Mouse (Mus musculus) CH12.LX (cell line): ENCODE measurements around the gene Mrps22. TPM values are rescaled to one million over a fixed set of nuclear protein-coding genes. Genes with fewer than 3 reads are reported as not detected.

ENCODE experiments used
- DNase-seq: peaks from one replicate; pipeline ENCODE4 v3.0.0-alpha.2; 2013; ENCODE audit errors: extremely low read depth
- H3K27ac ChIP-seq: 2 replicates; pipeline ENCODE4 v1.5.1; 2012; ENCODE audit warnings: low read depth, mild to moderate bottlenecking, control low read depth, moderate library complexity; ENCODE audit not compliant: insufficient read depth
- H3K27me3 ChIP-seq: replicated peaks from 2 replicates; pipeline ENCODE3; 2012; ENCODE audit warnings: inconsistent platforms
- H3K36me3 ChIP-seq, 2 experiments: replicated peaks in 1 of 2; 2 replicates each; pipeline versions ENCODE3 to v1.6.1; 2012; ENCODE audit warnings: inconsistent platforms in 1 of 2, low read length in 1 of 2, mild to moderate bottlenecking in 1 of 2, mixed read lengths in 1 of 2, moderate library complexity in 1 of 2; ENCODE audit not compliant: control insufficient read depth in 1 of 2, insufficient read depth in 1 of 2
- H3K4me1 ChIP-seq, 2 experiments: 2 replicates each; pipeline ENCODE4 v1.6.1; 2012; ENCODE audit warnings: inconsistent platforms in 1 of 2, moderate library complexity in 1 of 2; ENCODE audit not compliant: insufficient read depth in 2 of 2, control insufficient read depth in 1 of 2
- H3K4me2 ChIP-seq: 2 replicates; pipeline ENCODE4 v1.6.1; 2012; ENCODE audit warnings: low read depth, mild to moderate bottlenecking, control low read depth; ENCODE audit not compliant: poor library complexity, insufficient read depth, severe bottlenecking
- H3K4me3 ChIP-seq, 3 experiments: fragments of 150-350 bp in 1 of 3; sonication (generic) in 1 of 3; replicated peaks in 1 of 3; 2 replicates each; pipeline versions ENCODE3 to v1.5.1; 2011 to 2012; ENCODE audit warnings: low read depth in 2 of 3, low read length in 2 of 3, mild to moderate bottlenecking in 2 of 3, moderate library complexity in 2 of 3, control low read depth in 1 of 3, improper control_type of control experiment in 1 of 3, inconsistent platforms in 1 of 3, mixed read lengths in 1 of 3; ENCODE audit not compliant: poor library complexity in 1 of 3
- H3K79me2 ChIP-seq: replicated peaks from 2 replicates; pipeline ENCODE4 v1.6.1; 2012; ENCODE audit warnings: mild to moderate bottlenecking, moderate library complexity; ENCODE audit not compliant: control insufficient read depth, poor library complexity, insufficient read depth, severe bottlenecking; ENCODE audit errors: extremely low read depth
- H3K9ac ChIP-seq: 2 replicates; pipeline ENCODE4 v1.6.1; 2012; ENCODE audit warnings: low read depth, mild to moderate bottlenecking, control low read depth, moderate library complexity; ENCODE audit not compliant: insufficient read depth
- H3K9me3 ChIP-seq: replicated peaks from 2 replicates; pipeline ENCODE3; 2012; ENCODE audit warnings: low read length, inconsistent platforms, mixed read lengths
- BHLHE40 ChIP-seq: IDR thresholded peaks from 2 replicates; pipeline ENCODE4 v1.6.1; 2011; ENCODE audit warnings: mild to moderate bottlenecking, low read depth, low read length, improper control_type of control experiment
- CTCF ChIP-seq, 2 experiments: IDR thresholded peaks in 1 of 2; conservative IDR thresholded peaks in 1 of 2; 2 replicates each; pipeline ENCODE4 v1.5.1; 2011 to 2012; ENCODE audit warnings: low read depth in 2 of 2, low read length in 2 of 2, improper control_type of control experiment in 1 of 2, inconsistent platforms in 1 of 2, mild to moderate bottlenecking in 1 of 2, moderate library complexity in 1 of 2
- E2F4 ChIP-seq: IDR thresholded peaks from 2 replicates; pipeline ENCODE4 v1.6.1; 2011; ENCODE audit warnings: low read depth, low read length, improper control_type of control experiment; ENCODE audit not compliant: insufficient replicate concordance
- IRF4 ChIP-seq: IDR thresholded peaks from 2 replicates; pipeline ENCODE4 v1.6.1; 2014; ENCODE audit warnings: low read depth, mild to moderate bottlenecking, inconsistent platforms, low read length, improper control_type of control experiment
- KAT2A ChIP-seq: IDR thresholded peaks from 2 replicates; pipeline ENCODE4 v1.6.1; 2012; ENCODE audit warnings: low read length, improper control_type of control experiment, inconsistent platforms; ENCODE audit not compliant: insufficient replicate concordance
- MAX ChIP-seq: IDR thresholded peaks from 2 replicates; pipeline ENCODE4 v1.6.1; 2011; ENCODE audit warnings: low read length, improper control_type of control experiment
- MYC ChIP-seq: IDR thresholded peaks from 2 replicates; pipeline ENCODE4 v1.6.1; 2011; ENCODE audit warnings: low read depth, mild to moderate bottlenecking, improper control_type of control experiment, low read length
- SMC3 ChIP-seq: IDR thresholded peaks from 2 replicates; pipeline ENCODE4 v1.6.1; 2011; ENCODE audit warnings: low read depth, low read length, improper control_type of control experiment
- ZC3H11A ChIP-seq: IDR thresholded peaks from 2 replicates; pipeline ENCODE4 v1.6.1; 2012; ENCODE audit warnings: low read depth, mild to moderate bottlenecking, inconsistent platforms, low read length, improper control_type of control experiment
- dilution Hi-C: fragments of 300-500 bp; cut with MboI; formaldehyde crosslinking; loops from 2 replicates; pipeline ENCODE4 v1.14.3; 2020; ENCODE audit warnings: low sequenced_read_pairs; ENCODE audit not compliant: extremely low pct_unique_long_range_greater_than_20kb, extremely low pct_ligation_motif_present
- in situ Hi-C: fragments of 300-500 bp; cut with MboI; formaldehyde crosslinking; loops from 3 replicates; pipeline ENCODE4 v1.14.3; 2019; ENCODE audit warnings: low sequenced_read_pairs, low pct_ligation_motif_present, low pct_unique_long_range_greater_than_20kb, mixed read lengths
- polyA plus RNA-seq: library from polyadenylated mRNA; unstranded; fragments of >175 nt; gene quantifications from 2 replicates; pipeline ENCODE4 v1.2.1, GENCODE M21; 2012; ENCODE audit warnings: low read depth; ENCODE audit not compliant: insufficient read length
- total RNA-seq, 2 experiments: library from RNA; depleted of rRNA; stranded (reverse); fragments of 300-350 nt in 1 of 2; fragments of >200 nt in 1 of 2; gene quantifications; 2 replicates each; pipeline ENCODE4 v1.2.3; 2012 to 2014

Mrps22 gene
- total and polyA plus RNA-seq, 3 experiments, result 63.0 to 112 (median 65.0) TPM

- Histone ChIP-seq H3K9ac (no peak overlapping the region), H3K27ac (no peak overlapping the region), H3K4me3 (no peak overlapping the region), H3K4me1 (0 out of 4 replicates have a peak, but pooled peaks cover 0 to 5% of the 10 kb centered on the region in 2 experiments), H3K36me3 (no peaks in the 10 kb centered on the region), H3K79me2 (no peaks in the 10 kb centered on the region), H3K27me3 (peaks cover 33% of the 10 kb centered on the region), H3K4me2 (no peak overlapping the region), H3K9me3 (no peaks in the 10 kb centered on the region)
- dilution Hi-C loops, result no loop called here
- in situ Hi-C loops, result loop anchor here (25.0 kb wide), 1 partner anchor 329 kb away; the partner anchor contains the start of gene Foxl2
- no peak for DNase-seq
- TF ChIP-seq MAX, result no peak
Measured at GRCm38 (mm10) chr9:98633287-98634162, 32.1 kb upstream of the Mrps22 start.

GRCm38 (mm10) chr9:98628480-98628879, 27.0 kb upstream of the Mrps22 start:
- Histone ChIP-seq H3K9me3 (no peaks in the 10 kb centered on the region), H3K4me3 (no peak overlapping the region), H3K79me2 (no peaks in the 10 kb centered on the region), H3K4me2 (no peak overlapping the region), H3K9ac (no peak overlapping the region), H3K4me1 (no peaks in the 10 kb centered on the region), H3K27me3 (peaks cover 75% of the 10 kb centered on the region), H3K36me3 (no peaks in the 10 kb centered on the region), H3K27ac (no peak overlapping the region)
- in situ Hi-C loops, result loop anchor here (25.0 kb wide), 1 partner anchor 334 kb away; the partner anchor contains the start of gene Foxl2
- dilution Hi-C loops, result no loop called here
- TF ChIP-seq CTCF (conservative IDR thresholded peaks at IDR 0.05 in 1 of 2, IDR thresholded peaks at IDR 0.05 in 1 of 2; ENCODE audit: low read depth in 2 of 2, low read length in 2 of 2) (peak; percentile 46 to 65; a peak in 3 of 4 replicates), MYC (no peak), KAT2A (no peak), BHLHE40 (no peak), E2F4 (no peak), SMC3 (peak; percentile 43)
- DNase-seq, result peak; percentile 46

- Histone ChIP-seq H3K27ac (no peak overlapping the region), H3K27me3 (peaks cover 13% of the 10 kb centered on the region), H3K4me3 (no peak overlapping the region), H3K4me1 (peaks cover 3 to 9% of the 10 kb centered on the region in 2 experiments; a peak in 2 of 4 replicates), H3K79me2 (peaks cover 9% of the 10 kb centered on the region), H3K4me2 (no peak overlapping the region), H3K36me3 (no peaks in the 10 kb centered on the region), H3K9me3 (peaks cover 11% of the 10 kb centered on the region), H3K9ac (no peak overlapping the region)
- DNase-seq, result no peak
- TF ChIP-seq ZC3H11A (no peak), IRF4 (no peak)
- dilution Hi-C loops, result no loop called here
- in situ Hi-C loops, result no loop called here
Measured at GRCm38 (mm10) chr9:98604896-98605295, 3.4 kb upstream of the Mrps22 start.
